Mouse (Mus musculus) liver, postnatal 0 days (tissue): ENCODE data around the gene Toe1. TPM values are rescaled to one million over a fixed set of nuclear protein-coding genes. Genes with fewer than 3 reads are reported as not detected.
A peak's percentile ranks its signal among the peaks of the same experiment; 100 is the strongest.

Experiments
- ATAC-seq: fragments of 200-750 bp; cut with Nextera tagmentation; 2 replicates; pipeline ENCODE4 v1.8.0; 2017; ENCODE audit warnings: mild to moderate bottlenecking, moderate library complexity
- DNase-seq: peaks from one replicate; pipeline ENCODE4 v3.0.0-alpha.2; 2016
- H3K27ac ChIP-seq: fragments of 300-500 bp; sonication (generic); 2 replicates; pipeline ENCODE4 v1.5.1; 2014; ENCODE audit warnings: antibody characterized with exemption, moderate library complexity, mild to moderate bottlenecking, low read depth
- H3K27me3 ChIP-seq: fragments of 300-500 bp; sonication (generic); 2 replicates; pipeline ENCODE4 v1.6.1; 2014; ENCODE audit warnings: low read length, control low read depth, mixed read lengths; ENCODE audit not compliant: insufficient read depth
- H3K36me3 ChIP-seq: fragments of 300-500 bp; sonication (generic); replicated peaks from 2 replicates; pipeline ENCODE4 v1.6.1; 2014; ENCODE audit warnings: mild to moderate bottlenecking, control low read depth, low read length, moderate library complexity, mixed read lengths; ENCODE audit not compliant: insufficient read depth
- H3K4me1 ChIP-seq: fragments of 300-500 bp; sonication (generic); 2 replicates; pipeline ENCODE4 v1.6.1; 2014; ENCODE audit warnings: antibody characterized with exemption, mild to moderate bottlenecking, control low read depth; ENCODE audit not compliant: insufficient read depth
- H3K4me2 ChIP-seq: fragments of 300-500 bp; sonication (generic); 2 replicates; pipeline ENCODE4 v1.6.1; 2014; ENCODE audit warnings: low read depth, mild to moderate bottlenecking, low read length, moderate library complexity, mixed read lengths
- H3K4me3 ChIP-seq: fragments of 300-500 bp; sonication (generic); 2 replicates; pipeline ENCODE4 v1.5.1; 2014; ENCODE audit warnings: low read depth, low read length
- H3K9ac ChIP-seq: fragments of 300-500 bp; sonication (generic); replicated peaks from 2 replicates; pipeline ENCODE4 v1.6.1; 2014; ENCODE audit warnings: mild to moderate bottlenecking, moderate library complexity
- H3K9me3 ChIP-seq: fragments of 300-500 bp; sonication (generic); 2 replicates; pipeline ENCODE4 v1.6.1; 2016; ENCODE audit warnings: mild to moderate bottlenecking, control low read depth, low read length, mixed read lengths
- CTCF ChIP-seq: sonication (generic); IDR thresholded peaks from 2 replicates; pipeline ENCODE4 v1.5.1; 2016; ENCODE audit warnings: antibody characterized with exemption, low read depth
- EP300 ChIP-seq: IDR thresholded peaks from 2 replicates; pipeline ENCODE4 v1.6.1; 2016; ENCODE audit warnings: antibody characterized with exemption, low read depth, mild to moderate bottlenecking
- WGBS: fragments of 180-500 bp; shearing (Covaris S2); extraction: QIAGEN DNeasy Blood & Tissue Kit; methylation state at CpG from one replicate; pipeline ENCODE4 v1.1.7; 2014; ENCODE audit not compliant: insufficient replicate concordance; 5-methylcytosine and 5-hydroxymethylcytosine counted together
- polyA plus RNA-seq: library from polyadenylated mRNA; unstranded; fragments of >200 nt; fragmentation: Nextera tagmentation; extraction: Ambion mirVana; gene quantifications from 2 replicates; pipeline ENCODE4 v1.2.1, GENCODE M21; 2015

Gene Toe1
- polyA plus RNA-seq, 1 experiment from 2014 or later, result 9.3 TPM

GRCm38 (mm10) chr4:116838999-116839398 is 31.6 kb upstream of the Toe1 start:
- no peak overlapping the region for H3K9ac ChIP-seq
- no peak overlapping the region for H3K27ac ChIP-seq
- H3K9me3 ChIP-seq, result no peaks in the 10 kb centered on the region
- no peaks in the 10 kb centered on the region for H3K4me1 ChIP-seq
- ATAC-seq (no peak), DNase-seq (no peak)
- no peaks in the 10 kb centered on the region for H3K27me3 ChIP-seq
- TF ChIP-seq CTCF (no peak), EP300 (no peak)
- WGBS, result 42% methylated on average over 2 of the region's 2 CpGs
- H3K4me2 ChIP-seq, result no peak overlapping the region
- H3K36me3 ChIP-seq, result no peaks in the 10 kb centered on the region
- H3K4me3 ChIP-seq, result no peak overlapping the region

GRCm38 (mm10) chr4:116830070-116830368 is 22.6 kb upstream of the Toe1 start:
- Histone ChIP-seq H3K27me3 (no peaks in the 10 kb centered on the region), H3K4me1 (peaks cover 5% of the 10 kb centered on the region), H3K27ac (no peak overlapping the region), H3K9me3 (no peaks in the 10 kb centered on the region), H3K9ac (no peak overlapping the region), H3K4me3 (no peak overlapping the region), H3K36me3 (no peaks in the 10 kb centered on the region), H3K4me2 (no peak overlapping the region)
- DNase-seq, result no peak
- WGBS, result 49% methylated on average over 6 of the region's 6 CpGs
- no peak for ATAC-seq
- TF ChIP-seq CTCF (no peak), EP300 (no peak)

- no peak for DNase-seq
- 63% methylated on average over 6 of the region's 6 CpGs for WGBS
- H3K4me3 ChIP-seq, result no peak overlapping the region
- no peak overlapping the region for H3K4me2 ChIP-seq
- H3K9ac ChIP-seq, result no peak overlapping the region
- no peaks in the 10 kb centered on the region for H3K9me3 ChIP-seq
- ATAC-seq, result no peak
- H3K27ac ChIP-seq, result no peak overlapping the region
- no peaks in the 10 kb centered on the region for H3K27me3 ChIP-seq
- TF ChIP-seq CTCF, result no peak
- no peak for TF ChIP-seq EP300
- peaks cover 7% of the 10 kb centered on the region for H3K4me1 ChIP-seq
- H3K36me3 ChIP-seq, result no peaks in the 10 kb centered on the region
Measured at GRCm38 (mm10) chr4:116829364-116830069, 22.1 kb upstream of the Toe1 start.

GRCm38 (mm10) chr4:116827819-116828218 is 20.4 kb upstream of the Toe1 start:
- Histone ChIP-seq H3K27me3 (no peaks in the 10 kb centered on the region), H3K4me1 (peaks cover 7% of the 10 kb centered on the region), H3K4me2 (no peak overlapping the region), H3K4me3 (no peak overlapping the region), H3K9me3 (no peaks in the 10 kb centered on the region), H3K27ac (no peak overlapping the region), H3K36me3 (no peaks in the 10 kb centered on the region), H3K9ac (no peak overlapping the region)
- DNase-seq (no peak), ATAC-seq (peak; percentile 64)
- no peak for TF ChIP-seq EP300
- TF ChIP-seq CTCF, result peak; percentile 83
- WGBS, result 2% methylated on average over 4 of the region's 4 CpGs

GRCm38 (mm10) chr4:116824541-116825004 is 17.1 kb upstream of the Toe1 start:
- H3K27ac ChIP-seq, result peak overlapping the region; percentile 80
- peak; percentile 64 for ATAC-seq

GRCm38 (mm10) chr4:116821694-116822016 is 14.2 kb upstream of the Toe1 start, which contains the start of gene Hpdl:
Gene Hpdl (minus strand): TSS chr4:116821707.
- Histone ChIP-seq H3K9ac (peak within 1 kb of the TSS; percentile 65), H3K27ac (no peak within 1 kb of the TSS), H3K4me2 (peak within 1 kb of the TSS; percentile 87), H3K4me3 (peak within 1 kb of the TSS; percentile 60), H3K4me1 (peaks cover 18% of the 10 kb centered on the region), H3K36me3 (no peaks in the 10 kb centered on the region), H3K27me3 (peaks cover 17% of the 10 kb centered on the region), H3K9me3 (no peaks in the 10 kb centered on the region)
- DNase-seq, result no peak
- ATAC-seq, result peak; percentile 38; the same call in 1 of the 2 replicates
- no peak for TF ChIP-seq CTCF
- no peak for TF ChIP-seq EP300
- WGBS, result 13% methylated on average over 9 of the region's 9 CpGs

More at GRCm38 (mm10) chr4:116824541-116825004, 17.1 kb upstream of the Toe1 start:
- Histone ChIP-seq H3K4me3 (peak overlapping the region; percentile 73), H3K9ac (peak overlapping the region; percentile 75), H3K4me2 (peak overlapping the region; percentile 91), H3K36me3 (no peaks in the 10 kb centered on the region), H3K27me3 (peaks cover 14% of the 10 kb centered on the region), H3K9me3 (no peaks in the 10 kb centered on the region), H3K4me1 (peaks cover 18% of the 10 kb centered on the region)
- TF ChIP-seq EP300 (no peak), CTCF (no peak)
- WGBS, result under 1% methylated on average over 29 of the region's 29 CpGs
- peak; percentile 66 for DNase-seq
